Mouse (Mus musculus) testis, adult 2 months (tissue): ENCODE measurements around the gene Dlg4. TPM values are rescaled to one million over a fixed set of nuclear protein-coding genes. Genes with fewer than 3 reads are reported as not detected.

ENCODE experiments used
- H3K27ac ChIP-seq: fragments of 200-500 bp; 2 replicates; pipeline ENCODE4 v1.5.1; 2012; ENCODE audit warnings: low read depth, low read length; ENCODE audit not compliant: control insufficient read depth, insufficient read depth
- H3K27me3 ChIP-seq: fragments of 200-500 bp; 2 replicates; pipeline ENCODE4 v1.6.1; 2012; ENCODE audit warnings: mild to moderate bottlenecking, low read length, moderate library complexity; ENCODE audit not compliant: control insufficient read depth, insufficient read depth
- H3K36me3 ChIP-seq: fragments of 200-500 bp; 2 replicates; pipeline ENCODE4 v1.6.1; 2012; ENCODE audit warnings: mild to moderate bottlenecking, low read length; ENCODE audit not compliant: control insufficient read depth, insufficient read depth
- H3K4me1 ChIP-seq: fragments of 200-500 bp; 2 replicates; pipeline ENCODE4 v1.6.1; 2012; ENCODE audit warnings: low read length; ENCODE audit not compliant: control insufficient read depth, insufficient read depth
- H3K4me3 ChIP-seq: fragments of 200-500 bp; 2 replicates; pipeline ENCODE4 v1.5.1; 2012; ENCODE audit warnings: low read depth, mild to moderate bottlenecking, low read length, moderate library complexity, mixed read lengths; ENCODE audit not compliant: control insufficient read depth
- CTCF ChIP-seq: fragments of 200-500 bp; IDR thresholded peaks from 2 replicates; pipeline ENCODE4 v1.5.1; 2012; ENCODE audit warnings: low read depth, mild to moderate bottlenecking, inconsistent platforms, low read length, moderate library complexity; ENCODE audit not compliant: control insufficient read depth, insufficient read depth, insufficient replicate concordance
- POLR2A ChIP-seq: fragments of 200-500 bp; IDR thresholded peaks from 2 replicates; pipeline ENCODE4 v1.6.1; 2012; ENCODE audit warnings: low read depth, mild to moderate bottlenecking, inconsistent platforms, low read length, moderate library complexity; ENCODE audit not compliant: control insufficient read depth
- polyA plus RNA-seq: library from polyadenylated mRNA; depleted of rRNA; stranded (reverse); fragments of >200 nt; gene quantifications from 2 replicates; pipeline ENCODE4 v1.2.3, GENCODE M21; 2012

Gene Dlg4
- polyA plus RNA-seq, 1 experiment: 5.6 TPM

- no peak for TF ChIP-seq CTCF
- Histone ChIP-seq H3K27ac (0 out of 2 replicates have a peak overlapping the region, but pooled peaks have one; percentile 23), H3K4me1 (peaks cover 40% of the 10 kb centered on the region)
Measured at GRCm38 (mm10) chr11:70029130-70029801, 12.5 kb downstream of the Dlg4 start.

DNA sequence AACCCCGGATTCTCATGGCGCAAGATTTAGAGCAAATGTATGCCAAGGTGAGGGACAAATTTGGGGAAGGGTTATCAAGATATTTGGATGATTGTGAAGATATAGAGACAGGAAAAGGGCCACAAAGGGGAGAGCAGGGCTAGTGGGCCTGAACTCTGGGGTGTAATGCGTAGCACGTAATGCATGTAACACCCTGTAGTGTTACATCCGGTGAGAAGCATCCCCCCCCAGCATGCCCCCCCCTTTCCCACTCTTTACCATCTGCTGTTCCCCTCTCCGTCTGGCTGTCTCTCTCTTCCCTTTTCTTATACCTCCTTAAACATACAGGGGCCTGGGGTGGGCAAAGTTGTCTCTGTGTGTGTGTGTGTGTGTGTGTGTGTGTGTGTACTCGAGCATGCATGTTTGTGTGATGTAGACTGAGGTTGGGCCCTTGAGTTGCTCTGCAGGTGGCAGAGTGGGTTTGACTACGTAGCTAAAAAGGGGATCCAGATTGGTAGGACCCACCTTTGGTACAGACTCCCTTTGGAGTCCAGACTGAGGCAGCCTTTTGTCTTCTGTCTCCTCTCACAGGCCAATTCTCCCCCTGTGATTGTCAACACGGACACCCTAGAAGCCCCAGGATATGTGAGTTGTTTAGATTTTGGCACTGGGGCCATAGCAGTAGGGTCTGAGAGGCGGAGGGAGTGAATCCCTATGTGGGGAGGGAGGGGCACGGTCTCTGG is 13.2 kb downstream of the Dlg4 start:
- TF ChIP-seq CTCF (no peak), POLR2A (no peak)
- Histone ChIP-seq H3K27me3 (no peaks in the 10 kb centered on the region), H3K4me1 (peaks cover 35% of the 10 kb centered on the region), H3K27ac (no peak overlapping the region), H3K36me3 (no peaks in the 10 kb centered on the region), H3K4me3 (no peak overlapping the region)

More at GRCm38 (mm10) chr11:70029130-70029801, 12.5 kb downstream of the Dlg4 start:
- H3K36me3 ChIP-seq: no peaks in the 10 kb centered on the region
- H3K27me3 ChIP-seq: no peaks in the 10 kb centered on the region
- H3K4me3 ChIP-seq: peak overlapping the region; percentile 70

DNA sequence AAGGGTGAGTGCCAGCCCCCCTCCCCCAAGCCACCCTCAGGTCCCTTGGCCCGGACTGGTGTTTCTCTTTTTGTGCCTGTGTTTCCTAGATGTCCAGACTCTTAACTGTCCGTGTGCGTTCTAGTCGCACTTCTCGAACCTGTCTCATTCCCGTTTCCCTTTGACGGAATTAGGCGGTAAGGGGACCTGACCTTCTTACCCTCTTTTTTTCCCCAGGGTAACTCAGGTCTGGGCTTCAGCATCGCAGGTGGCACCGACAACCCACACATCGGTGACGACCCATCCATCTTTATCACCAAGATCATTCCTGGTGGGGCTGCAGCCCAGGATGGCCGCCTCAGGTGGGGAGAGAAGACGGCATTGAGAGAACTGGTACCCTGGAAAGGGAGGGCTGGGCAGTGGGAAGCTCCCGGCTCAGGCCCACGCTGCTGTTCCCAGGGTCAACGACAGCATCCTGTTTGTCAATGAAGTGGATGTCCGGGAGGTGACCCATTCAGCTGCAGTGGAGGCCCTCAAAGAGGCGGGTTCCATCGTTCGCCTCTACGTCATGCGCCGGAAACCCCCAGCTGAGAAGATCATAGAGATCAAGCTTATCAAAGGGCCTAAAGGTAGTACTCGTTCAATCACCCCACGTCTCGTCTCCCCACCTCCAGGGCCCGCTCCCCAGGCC is 14.0 kb downstream of the Dlg4 start:
- no peaks in the 10 kb centered on the region for H3K27me3 ChIP-seq
- H3K4me1 ChIP-seq: peaks cover 35% of the 10 kb centered on the region
- no peak overlapping the region for H3K27ac ChIP-seq
- no peak overlapping the region for H3K4me3 ChIP-seq
- no peaks in the 10 kb centered on the region for H3K36me3 ChIP-seq
- TF ChIP-seq POLR2A (no peak), CTCF (no peak)

DNA sequence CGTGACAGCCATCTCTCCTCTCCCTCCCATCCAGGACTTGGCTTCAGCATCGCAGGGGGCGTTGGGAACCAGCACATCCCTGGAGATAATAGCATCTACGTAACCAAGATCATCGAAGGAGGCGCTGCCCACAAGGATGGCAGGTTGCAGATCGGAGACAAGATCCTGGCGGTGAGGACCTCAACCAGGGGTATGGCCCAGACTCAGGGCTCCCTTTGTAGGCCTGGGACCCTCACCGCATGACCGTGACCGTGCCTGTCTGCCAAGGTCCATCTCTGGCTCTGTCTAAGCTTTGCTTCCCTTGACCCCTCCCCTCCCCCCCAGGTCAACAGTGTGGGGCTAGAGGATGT is 14.6 kb downstream of the Dlg4 start:
- TF ChIP-seq POLR2A (no peak), CTCF (no peak)
- no peaks in the 10 kb centered on the region for H3K36me3 ChIP-seq
- no peak overlapping the region for H3K4me3 ChIP-seq
- H3K4me1 ChIP-seq: peaks cover 32% of the 10 kb centered on the region
- H3K27ac ChIP-seq: no peak overlapping the region
- no peaks in the 10 kb centered on the region for H3K27me3 ChIP-seq

GRCm38 (mm10) chr11:70038174-70038573 is 21.4 kb downstream of the Dlg4 start:
- no peak for TF ChIP-seq POLR2A
- no peak for TF ChIP-seq CTCF
- no peak overlapping the region for H3K27ac ChIP-seq
- H3K4me1 ChIP-seq: peaks cover 8% of the 10 kb centered on the region
- H3K4me3 ChIP-seq: no peak overlapping the region
- H3K36me3 ChIP-seq: no peaks in the 10 kb centered on the region
- no peaks in the 10 kb centered on the region for H3K27me3 ChIP-seq

DNA sequence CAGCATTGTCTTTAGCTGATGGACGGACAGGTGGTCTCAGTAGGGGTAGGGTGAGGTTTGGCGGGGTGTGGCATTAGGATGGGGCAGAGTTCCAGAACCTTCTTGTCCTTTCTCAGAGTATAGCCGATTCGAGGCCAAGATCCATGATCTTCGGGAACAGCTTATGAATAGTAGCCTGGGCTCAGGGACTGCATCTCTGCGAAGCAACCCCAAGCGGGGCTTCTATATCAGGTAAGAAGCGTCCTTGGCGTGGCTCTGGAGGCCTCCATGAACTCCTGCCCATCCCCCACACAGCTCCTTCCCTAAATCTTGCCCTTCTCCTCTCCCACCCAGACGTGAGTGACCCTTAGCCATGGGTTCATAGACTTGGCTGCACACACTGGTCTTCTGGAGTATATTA is 22.9 kb downstream of the Dlg4 start:
- TF ChIP-seq POLR2A (no peak), CTCF (no peak)
- H3K27ac ChIP-seq: no peak overlapping the region
- no peak overlapping the region for H3K4me3 ChIP-seq
- H3K36me3 ChIP-seq: no peaks in the 10 kb centered on the region
- peaks cover 8% of the 10 kb centered on the region for H3K4me1 ChIP-seq
- H3K27me3 ChIP-seq: no peaks in the 10 kb centered on the region

- no peak for TF ChIP-seq POLR2A
- no peak for TF ChIP-seq CTCF
- Histone ChIP-seq H3K36me3 (no peaks in the 10 kb centered on the region), H3K27me3 (no peaks in the 10 kb centered on the region), H3K4me3 (no peak overlapping the region), H3K27ac (no peak overlapping the region), H3K4me1 (peaks cover 8% of the 10 kb centered on the region)
Measured at GRCm38 (mm10) chr11:70040184-70040583, 23.4 kb downstream of the Dlg4 start.
